Mouse (Mus musculus) olfactory bulb, adult 2 months (tissue): ENCODE measurements around the gene Lgals2.

Experiments
- CTCF ChIP-seq: fragments of 200-500 bp; IDR thresholded peaks from 2 replicates; pipeline ENCODE4 v1.5.1; 2012; ENCODE audit warnings: low read depth, mild to moderate bottlenecking, low read length, moderate library complexity; ENCODE audit not compliant: insufficient read depth
- POLR2A ChIP-seq: fragments of 200-500 bp; IDR thresholded peaks from 2 replicates; pipeline ENCODE4 v1.6.1; 2012; ENCODE audit warnings: mild to moderate bottlenecking, low read depth, low read length, moderate library complexity; ENCODE audit not compliant: insufficient read depth

DNA sequence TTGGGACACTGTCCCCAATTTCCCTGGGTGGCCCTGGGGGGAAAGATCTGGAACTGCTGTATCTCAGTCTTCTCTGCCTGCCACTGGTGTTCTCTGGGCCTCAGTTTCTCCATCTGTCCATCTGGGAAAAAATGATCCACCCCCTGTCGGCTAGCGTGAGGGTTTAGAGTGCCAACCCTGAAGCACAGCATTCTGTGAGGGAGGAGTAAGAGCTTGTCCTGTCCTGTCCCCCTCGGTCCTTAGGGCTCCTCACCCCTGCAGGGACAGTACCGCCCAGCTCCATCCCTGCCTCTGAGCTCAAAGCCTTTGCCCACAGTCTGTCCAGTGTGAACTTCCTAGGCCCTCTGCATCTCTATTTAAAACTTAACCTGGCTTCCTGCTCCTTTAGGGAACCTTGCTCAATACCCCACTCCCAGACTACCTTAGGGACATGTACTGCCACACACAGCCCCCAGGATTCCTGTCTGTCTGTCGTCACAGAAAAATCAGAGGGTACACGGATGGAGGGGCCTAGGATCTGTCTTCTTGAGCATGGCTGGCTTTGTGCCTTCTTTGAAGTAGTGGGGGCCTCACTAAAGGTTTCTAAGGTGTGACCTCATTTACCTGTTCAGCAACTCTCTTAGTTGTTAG, 14.1 kb downstream of the Lgals2 start:
- TF ChIP-seq CTCF (no peak), POLR2A (no peak)
